Mouse (Mus musculus): ENCODE data around the gene Vamp8.

Vamp8 gene

GRCm38 (mm10) chr6:72405356-72405755, 14.9 kb upstream of the Vamp8 start:
- ATAC-seq (ENCODE audit: low TSS enrichment), result no peak

- ATAC-seq (ENCODE audit: low TSS enrichment), result peak; percentile 64
These were observed 11.4 kb upstream of the Vamp8 start for GRCm38 (mm10) chr6:72401875-72402274.

- ATAC-seq (ENCODE audit: low TSS enrichment), result no peak
These were observed 9.5 kb upstream of the Vamp8 start for GRCm38 (mm10) chr6:72399967-72400366.

GRCm38 (mm10) chr6:72396837-72397251, 6.3 kb upstream of the Vamp8 start:
- ATAC-seq (ENCODE audit: low TSS enrichment), result no peak

- ATAC-seq (ENCODE audit: low TSS enrichment), result no peak
These were observed 1.8 kb upstream of the Vamp8 start for GRCm38 (mm10) chr6:72392341-72392740.

- no peak for ATAC-seq (ENCODE audit: low TSS enrichment)
These were observed 455 bp upstream of the Vamp8 start for GRCm38 (mm10) chr6:72390795-72391521.

- ATAC-seq (ENCODE audit: low TSS enrichment), result peak; percentile 8
These were observed 997 bp downstream of the Vamp8 start for GRCm38 (mm10) chr6:72389471-72389940.

GRCm38 (mm10) chr6:72388791-72389329, 1.6 kb downstream of the Vamp8 start:
- no peak for ATAC-seq (ENCODE audit: low TSS enrichment)

- ATAC-seq (ENCODE audit: low TSS enrichment), result no peak
These were observed 2.2 kb downstream of the Vamp8 start for GRCm38 (mm10) chr6:72388266-72388665.

GRCm38 (mm10) chr6:72387816-72388215, 2.7 kb downstream of the Vamp8 start:
- no peak for ATAC-seq (ENCODE audit: low TSS enrichment)

- ATAC-seq (ENCODE audit: low TSS enrichment), result no peak
These were observed 3.9 kb downstream of the Vamp8 start for GRCm38 (mm10) chr6:72386561-72386960.

- no peak for ATAC-seq (ENCODE audit: low TSS enrichment)
These were observed 5.2 kb downstream of the Vamp8 start for GRCm38 (mm10) chr6:72385258-72385657.

GRCm38 (mm10) chr6:72383952-72384351, 6.6 kb downstream of the Vamp8 start:
- ATAC-seq (ENCODE audit: low TSS enrichment), result no peak

- ATAC-seq (ENCODE audit: low TSS enrichment), result no peak
These were observed 7.2 kb downstream of the Vamp8 start for GRCm38 (mm10) chr6:72383142-72383820.

GRCm38 (mm10) chr6:72382494-72382893, 8.0 kb downstream of the Vamp8 start:
- ATAC-seq (ENCODE audit: low TSS enrichment), result no peak

- ATAC-seq (ENCODE audit: low TSS enrichment), result peak; percentile 57
These were observed 10.3 kb downstream of the Vamp8 start, which contains the start of gene Vamp5 for GRCm38 (mm10) chr6:72380131-72380770. Gene Vamp5, minus strand, starts transcription at chr6:72380468.

- ATAC-seq (ENCODE audit: low TSS enrichment), result no peak
These were observed 10.9 kb downstream of the Vamp8 start for GRCm38 (mm10) chr6:72379377-72380130.

- no peak for ATAC-seq (ENCODE audit: low TSS enrichment)
These were observed 11.8 kb downstream of the Vamp8 start for GRCm38 (mm10) chr6:72378510-72379234.

GRCm38 (mm10) chr6:72374820-72375563, 15.5 kb downstream of the Vamp8 start:
- no peak for ATAC-seq (ENCODE audit: low TSS enrichment)

GRCm38 (mm10) chr6:72374206-72374605, 16.3 kb downstream of the Vamp8 start:
- no peak for ATAC-seq (ENCODE audit: low TSS enrichment)
